Mouse (Mus musculus) kidney, adult 2 months (tissue): Measurements from ENCODE around the gene Setd2.

Source experiments
- CTCF ChIP-seq: fragments of 200-500 bp; conservative IDR thresholded peaks from 2 replicates; pipeline ENCODE4 v1.5.1; 2011; ENCODE audit warnings: low read depth, mild to moderate bottlenecking, control low read depth, low read length, moderate library complexity, mixed read lengths; ENCODE audit not compliant: insufficient read depth, insufficient read length
- POLR2A ChIP-seq: fragments of 200-500 bp; IDR thresholded peaks from one replicate; pipeline ENCODE4 v1.6.1; 2011; ENCODE audit warnings: low read depth, low read length, control low read depth

- no peak for TF ChIP-seq CTCF
- no peak for TF ChIP-seq POLR2A
Measured at GRCm38 (mm10) chr9:110617081-110617480, 84.7 kb downstream of the Setd2 start.
